Mouse (Mus musculus): ENCODE results near the gene Fanca.

DNA sequence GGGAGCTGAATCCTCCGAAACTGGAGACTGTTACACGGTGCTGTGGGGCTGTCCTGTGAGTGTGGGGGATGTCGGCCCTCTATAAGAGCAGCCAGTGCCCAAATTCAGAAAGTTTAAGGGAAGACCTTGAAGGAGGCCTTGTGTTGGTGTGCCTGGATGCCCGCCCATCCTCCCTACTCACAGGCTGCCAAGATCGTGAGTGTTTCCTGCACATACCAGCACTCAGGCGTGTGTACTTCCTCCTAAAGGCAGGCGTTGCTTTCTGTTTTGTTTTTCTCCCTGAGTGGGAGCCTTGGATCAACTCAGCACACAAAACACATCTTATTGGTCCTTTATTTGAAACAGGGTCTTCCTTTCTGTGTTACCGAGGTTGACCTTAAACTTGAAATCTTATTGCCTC is 23.9 kb upstream of the Fanca start:
- TF ChIP-seq CTCF (IDR thresholded peaks at IDR 0.05; ENCODE audit: low read depth) (no peak), EP300 (IDR thresholded peaks at IDR 0.05; ENCODE audit: low read depth) (no peak)
